Mouse (Mus musculus) midbrain, embryonic 14.5 days (tissue): ENCODE results near the gene Etfa. TPM values are rescaled to one million over a fixed set of nuclear protein-coding genes. Genes with fewer than 3 reads are reported as not detected.

Source experiments
- polyA plus RNA-seq: library from polyadenylated mRNA; unstranded; fragments of >200 nt; fragmentation: Nextera tagmentation; extraction: Ambion mirVana; gene quantifications from 2 replicates; pipeline ENCODE4 v1.2.1, GENCODE M21; 2014

Gene Etfa
- polyA plus RNA-seq, 1 experiment from 2014 or later = 94.1 TPM

Other genes with a start within 250 kb of the Etfa start
- gene Nrg4, start 185.4 kb downstream of the Etfa start, polyA plus RNA-seq = 1.7 and 2.2 TPM in 2 replicates
- 2.4 and 8.3 TPM in 2 replicates for gene Tmem266, start 185.3 kb downstream of the Etfa start, polyA plus RNA-seq
- 3.6 and 4.2 TPM in 2 replicates for gene Isl2, start 26.4 kb upstream of the Etfa start, polyA plus RNA-seq